Mouse (Mus musculus) megakaryocyte-erythroid progenitor cell, adult 5-6 weeks (primary cell): Measurements from ENCODE around the gene Bmyc. TPM values are rescaled to one million over a fixed set of nuclear protein-coding genes. Genes with fewer than 3 reads are reported as not detected.
"Not testable (repeated sequence)": the region's sequence is repeated elsewhere in the genome, so short reads cannot be mapped to it uniquely, and the experiment has no call there.

ENCODE experiments used
- ATAC-seq: replicated peaks from 2 replicates; pipeline ENCODE4 v1.8.0; 2016; ENCODE audit warnings: mild to moderate bottlenecking, inconsistent platforms; ENCODE audit not compliant: severe bottlenecking, poor library complexity, low FRiP score, low TSS enrichment
- total RNA-seq, 2 experiments: library from RNA; stranded (forward) in 1 of 2; stranded (reverse) in 1 of 2; fragments of 200-1000, 215-1000 nt in 1 of 2; fragments of >200 nt in 1 of 2; fragmentation: Nextera tagmentation in 1 of 2; gene quantifications; 2 replicates each; pipeline ENCODE4 v1.2.3; 2014 to 2017

Gene Bmyc
- total RNA-seq (2014; fragmentation: Nextera tagmentation) (2.8 and 7.9 TPM in 2 replicates), total RNA-seq (2017) (2.4 and 2.5 TPM in 2 replicates)

DNA sequence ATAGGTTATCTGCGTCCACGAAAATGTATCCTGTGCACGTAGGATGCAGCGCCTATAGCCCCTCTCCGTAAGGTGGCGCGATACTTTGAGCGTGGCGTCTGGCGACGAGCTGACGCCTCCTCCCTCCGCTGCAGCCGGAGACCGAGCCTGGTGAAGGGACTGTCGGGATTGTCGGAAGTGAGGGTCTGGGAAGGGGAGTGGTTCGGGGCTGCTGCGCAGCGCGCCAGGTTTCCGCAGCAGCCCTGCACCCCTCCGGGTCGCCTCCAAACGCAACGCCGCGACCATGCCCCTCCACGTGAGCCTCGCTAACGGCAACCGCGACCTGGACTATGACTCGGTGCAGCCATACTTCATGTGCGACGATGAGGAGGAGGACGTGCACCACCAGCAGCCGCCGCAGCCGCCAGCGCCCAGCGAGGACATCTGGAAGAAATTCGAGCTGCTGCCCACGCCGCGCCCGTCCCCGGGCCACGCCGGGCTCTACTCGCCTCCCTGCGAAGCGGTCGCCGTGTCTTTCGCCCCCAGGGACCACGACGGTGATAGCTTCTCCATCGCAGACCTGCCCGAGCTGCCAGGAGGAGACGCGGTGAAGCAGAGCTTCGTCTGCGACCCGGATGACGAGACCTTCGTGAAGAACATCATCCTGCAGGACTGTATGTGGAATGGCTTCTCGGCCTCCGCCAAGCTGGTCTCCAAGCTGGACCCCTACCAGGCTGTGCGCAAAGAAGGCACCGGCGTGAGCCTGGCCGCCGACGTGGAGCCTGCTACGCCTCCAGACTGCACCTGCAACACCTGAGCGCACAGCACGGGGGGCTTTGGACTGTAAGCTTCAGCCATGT is at the start of gene Bmyc:
Bmyc (plus strand) TSS at position 97 of the 839 bp plus-strand sequence.
- ATAC-seq, result peak; percentile 84

DNA sequence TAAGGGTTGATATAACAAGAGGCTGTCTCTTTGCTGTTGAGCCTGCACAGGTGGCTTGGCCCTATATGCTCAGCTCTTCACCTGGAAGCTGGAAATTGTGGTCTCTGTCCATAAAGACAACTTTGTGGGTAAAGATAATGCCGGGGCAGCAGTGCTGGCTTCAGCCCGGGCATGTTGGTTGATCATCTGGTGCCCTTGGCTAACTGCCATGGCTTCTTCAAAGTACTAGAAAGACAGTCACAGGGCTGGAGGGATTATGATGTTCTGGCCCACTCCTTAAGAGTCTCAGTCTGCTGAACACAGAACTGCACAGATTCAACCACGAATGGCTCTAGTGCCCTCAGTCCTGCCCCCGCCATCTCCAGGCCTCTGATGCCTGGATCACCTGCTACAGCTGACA is 49.3 kb upstream of the Bmyc start:
- ATAC-seq, result no peak

DNA sequence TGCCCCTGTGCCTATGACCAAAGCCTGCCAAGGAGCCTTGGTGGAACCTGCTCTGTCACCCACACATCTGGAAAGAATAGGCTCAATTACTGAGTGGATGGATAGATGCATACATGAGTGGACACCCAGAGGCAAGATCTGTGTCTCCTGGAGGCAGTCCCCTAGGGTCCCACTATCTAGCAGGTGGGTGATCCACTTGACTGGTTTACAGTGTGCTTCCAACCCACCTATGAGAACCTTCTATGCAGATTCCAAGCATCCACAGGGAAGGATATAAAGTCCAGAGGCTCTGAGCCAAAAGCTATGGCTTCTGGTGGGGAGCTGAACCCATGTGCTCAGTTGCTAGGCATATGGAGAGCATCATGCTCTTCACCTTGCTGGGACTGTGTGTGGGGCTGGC is 48.9 kb upstream of the Bmyc start, which contains the start of gene Lcn5:
Lcn5 (plus strand) TSS at position 301 of the 400 bp plus-strand sequence.
- ATAC-seq, result no peak

DNA sequence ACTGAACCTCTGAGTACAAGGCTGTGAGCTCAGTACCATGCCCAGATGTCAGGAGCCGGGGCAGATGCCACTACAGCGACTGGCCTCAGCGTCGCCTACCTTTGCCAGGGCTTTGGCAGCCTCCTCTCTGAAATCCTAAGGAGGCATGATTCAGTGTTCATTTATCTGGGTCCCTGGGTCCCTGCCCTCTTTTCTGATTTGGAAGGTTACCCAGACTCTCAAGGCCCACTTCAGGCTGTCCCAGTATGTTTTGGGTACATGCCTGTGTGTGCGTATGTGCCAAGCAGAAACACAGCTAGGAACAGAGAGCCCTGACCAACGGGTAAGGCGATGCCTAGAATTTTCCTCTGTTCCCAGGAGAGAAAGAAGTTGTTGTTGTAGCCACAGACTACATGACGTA is 46.3 kb upstream of the Bmyc start:
- no peak for ATAC-seq

DNA sequence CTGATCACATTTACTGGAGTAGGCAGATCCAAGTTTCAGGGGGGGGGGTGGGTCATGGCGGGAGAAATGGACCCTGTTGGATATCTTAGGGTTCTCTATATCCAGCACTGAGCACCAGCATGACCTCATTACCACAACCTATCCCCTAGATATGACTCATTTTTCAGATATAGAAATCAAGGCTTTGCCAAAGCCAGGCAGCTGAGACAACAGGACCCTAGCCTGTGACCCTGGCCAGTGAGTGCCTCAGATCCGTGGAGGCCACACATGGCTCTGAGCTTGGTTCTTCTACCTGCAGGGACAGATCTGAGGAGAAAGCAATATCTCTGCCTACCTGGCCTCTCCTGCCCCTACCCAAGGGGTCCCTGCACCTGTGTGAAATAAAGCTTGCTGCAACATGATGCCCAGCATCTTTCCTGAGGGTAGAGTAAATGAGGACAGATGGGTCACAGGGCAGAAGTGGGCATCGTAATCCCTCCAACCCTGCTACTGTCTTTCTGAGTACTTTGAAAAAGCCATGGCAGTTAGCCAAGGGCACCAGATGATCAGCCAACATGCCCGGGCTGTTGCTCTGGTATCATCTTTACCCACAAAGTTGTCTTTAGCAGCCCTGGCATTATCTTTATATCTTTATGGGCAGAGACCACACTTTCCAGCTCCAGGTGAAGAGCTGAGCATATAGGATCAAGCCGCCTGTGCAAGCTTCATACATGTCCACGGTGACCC is 45.1 kb upstream of the Bmyc start:
- ATAC-seq, result no peak

DNA sequence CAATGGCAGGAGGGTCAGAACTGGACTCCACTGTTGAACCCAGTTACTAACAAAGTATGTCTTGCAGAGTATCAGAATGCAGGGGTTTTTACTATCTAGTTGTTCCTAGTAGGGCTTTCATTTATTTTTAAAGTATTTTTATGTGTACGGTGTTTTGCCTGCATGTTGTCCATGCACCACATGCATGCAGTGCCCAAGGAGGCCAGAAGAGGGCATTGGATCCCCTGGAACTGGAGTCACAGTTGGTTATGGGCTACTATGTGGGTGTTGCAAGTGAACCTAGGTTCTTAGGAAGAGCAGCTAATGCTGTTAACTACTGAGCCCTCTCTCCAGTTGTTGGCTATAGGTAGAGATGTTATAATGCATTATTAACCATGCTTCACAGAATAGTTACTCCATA is 43.0 kb upstream of the Bmyc start:
- no peak for ATAC-seq

DNA sequence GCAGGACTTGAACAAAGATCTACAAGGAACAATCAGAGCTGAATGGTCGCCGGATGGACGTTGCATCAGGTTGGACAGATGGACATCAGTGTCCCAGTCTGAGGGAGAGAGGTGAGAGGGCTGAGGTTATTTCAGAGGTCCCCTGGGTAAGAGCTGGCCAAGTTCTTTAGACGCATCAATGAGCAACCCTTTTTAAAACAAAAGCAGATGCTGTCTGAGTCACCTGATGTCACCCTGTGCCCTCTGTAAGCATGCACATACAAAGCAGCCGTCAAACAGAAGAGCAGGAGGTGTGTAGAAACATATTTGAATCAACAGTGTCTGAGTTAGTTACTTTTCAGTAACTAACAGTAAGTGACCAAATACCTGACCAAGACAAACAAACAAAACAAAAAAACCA is 42.4 kb upstream of the Bmyc start:
- ATAC-seq, result no peak

DNA sequence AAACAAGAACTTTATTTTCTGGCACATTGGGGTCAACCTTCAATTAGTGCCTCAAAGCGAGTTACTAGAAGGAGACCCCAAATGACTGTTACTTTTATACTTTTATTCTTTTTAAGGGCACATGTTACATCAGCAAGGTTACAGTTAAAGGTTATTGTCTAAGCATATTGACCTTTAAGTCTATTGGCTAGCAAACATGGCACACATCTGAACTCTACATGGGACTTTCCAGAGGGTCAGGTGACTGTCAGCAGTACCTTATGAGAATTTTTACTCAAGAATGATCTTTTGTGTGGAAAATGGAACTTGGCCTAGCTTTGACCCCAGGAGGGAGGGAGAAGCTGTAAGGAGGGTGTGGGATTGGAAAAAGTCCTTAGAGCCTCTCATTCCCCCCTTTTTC is 40.0 kb upstream of the Bmyc start:
- no peak for ATAC-seq

DNA sequence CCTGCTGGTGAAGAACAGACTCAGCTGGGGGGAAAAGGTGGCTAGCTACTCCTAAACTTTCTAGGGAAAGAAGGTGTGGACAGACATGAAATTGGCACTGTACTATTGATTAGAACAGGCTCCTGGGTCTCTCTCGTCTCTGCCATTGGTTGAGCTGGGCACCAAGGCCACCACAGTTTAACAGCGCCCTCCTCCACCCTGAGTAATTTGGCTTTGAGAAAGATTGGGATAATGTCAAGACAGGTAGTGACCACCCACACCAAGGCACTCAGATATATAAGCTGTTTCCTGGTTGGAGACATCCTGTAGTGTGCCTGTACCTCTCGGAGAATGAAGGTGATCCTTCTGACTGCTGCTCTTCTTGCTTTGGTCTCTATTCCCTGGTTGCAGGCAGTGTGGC is 30.1 kb upstream of the Bmyc start, which contains the start of gene Lcn6:
Lcn6 (plus strand) TSS at position 301 of the 400 bp plus-strand sequence.
- ATAC-seq, result no peak

DNA sequence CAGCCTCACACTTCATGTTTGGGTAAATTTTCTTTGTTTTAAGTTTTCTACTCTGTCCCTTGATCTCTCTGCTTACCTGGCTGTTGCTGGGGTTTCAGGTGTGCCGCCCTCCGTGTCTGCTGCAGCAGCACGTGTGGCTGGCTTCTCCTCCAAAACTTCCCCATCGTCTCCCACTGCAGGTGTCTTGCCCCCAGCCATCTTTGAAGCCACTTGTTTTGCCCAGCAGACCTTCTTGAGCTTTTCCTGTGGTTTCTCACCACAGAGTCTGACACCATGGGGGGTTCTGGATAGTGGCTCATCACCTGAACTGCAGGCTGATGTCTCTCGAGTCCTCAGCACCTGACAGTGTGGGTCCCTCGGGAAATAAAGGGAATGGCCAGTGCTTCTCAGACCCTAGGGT is 27.0 kb upstream of the Bmyc start:
- no peak for ATAC-seq

DNA sequence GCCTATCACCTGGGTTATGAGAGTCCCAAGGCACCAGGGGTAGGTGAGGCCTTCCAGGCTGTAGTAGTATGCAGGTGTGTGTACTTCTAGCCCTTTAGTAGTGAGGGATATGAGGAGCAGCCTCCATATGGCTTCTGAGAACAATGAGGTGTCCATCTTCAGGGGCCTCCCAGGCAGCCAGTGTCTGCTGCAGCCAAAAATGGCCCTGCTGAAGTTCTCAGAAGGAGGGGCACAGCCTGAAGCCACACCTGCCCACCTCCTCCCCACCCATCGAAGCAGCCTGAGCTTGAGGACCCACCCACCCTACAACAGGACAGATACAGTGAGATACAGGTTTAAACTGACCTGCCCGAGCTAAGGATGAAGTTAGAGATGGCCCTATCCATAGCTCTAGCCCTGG is 24.1 kb upstream of the Bmyc start, which contains the start of gene Lcn10:
Lcn10 (plus strand) TSS at position 301 of the 400 bp plus-strand sequence.
- no peak for ATAC-seq

DNA sequence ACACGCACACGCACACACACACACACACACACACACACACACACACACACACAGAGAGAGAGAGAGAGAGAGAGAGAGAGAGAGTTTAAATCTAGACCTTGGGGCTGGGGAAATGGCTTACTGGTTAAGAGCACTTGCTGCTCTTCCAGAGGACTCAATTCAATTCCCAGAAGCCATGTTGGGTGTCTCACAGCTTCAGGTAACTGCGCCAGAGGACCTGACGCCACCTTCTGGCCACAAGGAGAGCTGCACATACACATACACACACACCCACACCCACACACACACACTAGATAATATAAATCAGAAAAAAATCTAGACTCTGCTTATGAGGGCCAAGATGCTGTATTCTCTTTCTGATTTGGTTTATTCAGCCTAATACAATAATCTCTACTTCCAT is 19.6 kb upstream of the Bmyc start:
- ATAC-seq, result no peak

DNA sequence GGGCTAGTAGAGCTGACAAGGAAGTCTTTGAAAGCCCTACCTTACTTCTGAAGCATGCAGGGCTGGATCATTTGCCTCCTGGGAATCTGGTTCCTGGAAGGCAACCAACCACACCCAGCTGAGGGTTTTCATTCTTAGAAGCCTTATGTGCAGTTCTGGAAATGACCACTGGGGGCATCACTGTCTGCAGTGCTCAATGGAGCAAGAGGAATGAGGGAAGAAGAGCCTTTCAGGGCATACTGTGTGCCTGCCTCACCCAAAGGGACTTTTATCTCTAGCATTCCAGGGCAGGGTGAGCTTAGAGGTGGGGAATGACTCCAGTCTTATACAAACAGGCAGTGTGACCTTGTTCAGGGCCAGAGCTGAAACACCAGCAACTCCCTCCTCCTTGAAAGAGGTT is 11.9 kb upstream of the Bmyc start:
- peak; percentile 34; the same call in 1 of the 2 replicates for ATAC-seq

DNA sequence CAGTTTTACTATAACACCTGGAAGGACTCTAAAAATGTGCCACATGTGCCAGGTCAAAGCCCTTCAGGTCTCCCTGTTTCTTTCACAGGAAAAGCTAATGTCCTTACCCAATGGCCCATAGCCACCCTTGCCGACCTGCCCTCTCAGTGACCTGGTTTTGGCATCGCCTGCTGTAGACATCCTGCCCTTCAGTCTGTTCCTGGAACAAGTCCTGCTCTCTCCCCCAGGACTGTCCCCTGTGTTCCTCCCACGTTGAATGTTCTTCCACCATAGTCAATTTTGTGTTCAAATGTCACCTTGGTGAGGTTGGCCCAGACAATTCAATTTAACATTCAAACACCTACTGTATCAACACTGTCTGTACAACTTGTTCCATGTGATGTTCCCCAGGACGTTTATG is 9.6 kb upstream of the Bmyc start:
- ATAC-seq, result no peak

DNA sequence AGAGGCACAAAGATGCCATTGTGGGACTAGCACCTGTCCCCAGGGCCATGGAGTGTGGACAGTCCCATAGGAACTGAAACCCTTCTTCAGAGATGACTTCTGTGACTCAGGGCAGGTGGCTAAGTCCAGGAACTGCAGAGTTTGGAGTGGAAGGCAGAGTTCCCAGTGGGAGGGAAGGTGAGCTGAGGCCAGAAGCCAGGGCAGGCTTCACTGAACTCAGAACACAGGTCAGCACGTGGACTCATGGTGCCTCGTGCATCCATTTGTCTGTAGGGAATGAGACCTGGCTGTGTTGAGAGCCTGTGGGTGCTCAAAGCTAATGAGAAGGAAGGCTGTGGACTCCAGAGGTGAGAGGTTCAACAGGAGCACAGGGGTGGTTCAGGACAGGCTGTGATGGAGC is 7.8 kb upstream of the Bmyc start:
- ATAC-seq, result no peak

DNA sequence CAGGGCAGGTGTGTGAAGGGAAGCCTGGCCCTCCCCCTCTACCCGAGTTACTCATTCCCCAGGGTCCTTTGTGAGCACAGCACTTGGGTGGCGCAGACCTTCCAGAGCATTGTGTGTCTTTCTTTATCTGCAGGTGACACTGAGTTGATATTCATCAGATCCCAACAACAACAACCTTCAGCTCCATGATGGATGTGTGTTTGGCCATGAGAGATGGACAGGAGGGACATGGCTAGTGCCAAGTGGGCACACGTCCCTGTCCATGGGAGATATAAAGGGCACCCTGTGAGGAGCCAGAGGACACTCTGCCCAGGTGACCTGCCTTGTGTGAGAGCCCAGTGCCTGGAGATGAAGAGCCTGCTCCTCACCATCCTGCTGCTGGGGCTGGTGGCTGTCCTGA is 6.8 kb upstream of the Bmyc start, which contains the start of gene Obp2a:
Obp2a (plus strand) TSS at position 301 of the 400 bp plus-strand sequence.
- not testable (repeated sequence) for ATAC-seq

DNA sequence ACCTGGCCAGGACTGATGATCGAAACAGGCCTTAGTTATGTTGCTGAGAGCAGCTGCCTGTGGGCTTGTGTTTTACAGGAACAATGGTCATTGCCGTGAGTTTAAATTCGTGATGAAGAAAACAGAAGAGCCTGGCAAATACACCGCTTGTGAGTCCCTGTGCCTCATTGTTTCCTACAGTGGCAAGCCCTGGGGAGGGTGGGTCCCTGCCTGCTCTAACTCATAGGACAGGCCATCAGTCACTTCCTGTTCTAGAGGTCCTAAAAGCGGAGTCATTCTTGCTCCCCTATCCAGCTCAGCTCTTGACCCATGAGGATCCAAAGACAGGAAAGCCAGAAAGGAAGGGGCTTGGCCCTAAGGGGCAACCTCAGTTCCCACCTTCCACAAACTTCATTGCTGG is 5.5 kb upstream of the Bmyc start:
- no peak for ATAC-seq

DNA sequence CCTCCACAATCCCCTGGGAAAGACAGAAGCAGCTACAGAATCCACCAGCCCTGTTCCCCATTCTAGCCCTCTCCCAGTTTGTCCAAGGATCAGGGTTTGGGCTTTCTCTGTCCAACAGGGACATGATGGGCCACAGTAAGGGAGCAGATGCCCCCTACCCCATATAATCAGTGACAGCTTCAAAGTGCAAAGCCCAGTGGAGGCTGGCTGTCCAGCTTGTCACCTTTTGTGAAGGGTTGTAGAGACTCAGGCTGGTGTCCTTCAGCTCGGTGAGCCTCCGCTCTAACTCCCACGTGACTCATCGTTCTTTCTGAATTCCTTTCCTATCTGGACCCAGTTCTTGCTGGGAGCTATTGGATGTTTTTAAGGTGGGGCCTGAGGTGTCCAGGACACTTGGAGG is 2.8 kb upstream of the Bmyc start:
- ATAC-seq, result no peak

DNA sequence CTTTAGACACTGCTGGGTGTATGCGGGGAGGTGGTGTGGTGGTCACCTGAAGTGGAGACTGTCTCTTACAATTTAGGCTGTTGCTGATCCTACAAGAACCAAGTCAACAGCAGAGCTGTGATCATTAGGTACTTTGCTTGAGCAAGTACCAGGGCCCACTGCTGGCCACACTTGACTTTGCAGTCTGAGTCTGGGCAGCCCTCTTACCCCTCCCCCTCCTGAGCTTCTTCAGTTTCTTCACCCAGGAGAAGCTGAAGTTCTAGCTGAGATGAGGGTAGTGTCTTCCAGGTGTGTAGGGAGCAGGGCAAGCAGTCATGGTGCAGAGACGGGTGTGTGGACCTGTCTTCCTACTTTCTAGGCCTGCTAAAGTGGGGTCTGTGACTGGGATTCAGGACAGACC is 1.6 kb downstream of the Bmyc start:
- 0 out of 2 replicates have a peak, but pooled peaks have one; percentile 40 for ATAC-seq

DNA sequence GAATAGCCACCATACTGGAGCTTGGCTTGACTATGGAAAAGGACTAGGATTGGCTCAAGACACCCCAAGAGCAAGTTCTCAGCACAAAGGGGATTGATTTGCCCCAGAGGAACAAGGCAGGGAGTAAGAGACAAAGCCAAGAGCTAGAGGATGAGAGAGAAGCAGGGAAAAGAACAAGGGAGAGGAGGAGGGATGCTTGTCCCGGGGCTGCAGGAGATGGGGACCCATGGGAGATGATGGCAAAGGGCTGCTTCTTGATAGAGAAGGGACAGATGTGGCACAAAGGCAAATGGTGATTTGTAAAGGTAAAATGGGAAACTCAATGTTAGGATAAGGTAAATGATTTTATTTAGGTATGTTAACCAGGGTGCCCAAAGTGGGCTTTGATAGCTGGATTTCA is 2.5 kb downstream of the Bmyc start:
- ATAC-seq, result not testable (repeated sequence)
